Mouse (Mus musculus) c-Kit-positive CD71-positive TER-119-positive erythroid progenitor cells, embryonic 14.5 days (primary cell): Measurements from ENCODE around the gene Mars.

Experiments used
- DNase-seq: peaks from one replicate; pipeline ENCODE4 v3.0.0-alpha.2; 2013; ENCODE audit warnings: low spot score

Mars gene

GRCm38 (mm10) chr10:127287271-127287935 lies 24.2 kb downstream of the Mars start:
- no peak for DNase-seq

GRCm38 (mm10) chr10:127286730-127287129 lies 24.9 kb downstream of the Mars start:
- no peak for DNase-seq

GRCm38 (mm10) chr10:127286194-127286593 lies 25.4 kb downstream of the Mars start:
- DNase-seq, result no peak

- DNase-seq, result no peak
Observed at GRCm38 (mm10) chr10:127285644-127286043, 25.9 kb downstream of the Mars start.

- no peak for DNase-seq
Observed at GRCm38 (mm10) chr10:127284724-127285500, 26.7 kb downstream of the Mars start.

GRCm38 (mm10) chr10:127284105-127284622 lies 27.4 kb downstream of the Mars start:
- DNase-seq, result no peak

- DNase-seq, result no peak
Observed at GRCm38 (mm10) chr10:127282620-127283215, 28.9 kb downstream of the Mars start.

- no peak for DNase-seq
Observed at GRCm38 (mm10) chr10:127281316-127281715, 30.3 kb downstream of the Mars start.

- DNase-seq, result no peak
Observed at GRCm38 (mm10) chr10:127279730-127280129, 31.9 kb downstream of the Mars start.

GRCm38 (mm10) chr10:127274261-127275022 lies 37.1 kb downstream of the Mars start:
- DNase-seq, result no peak

- DNase-seq, result no peak
Observed at GRCm38 (mm10) chr10:127272371-127272770, 39.2 kb downstream of the Mars start.

GRCm38 (mm10) chr10:127269884-127270283 lies 41.7 kb downstream of the Mars start:
- no peak for DNase-seq

GRCm38 (mm10) chr10:127269036-127269435 lies 42.5 kb downstream of the Mars start:
- DNase-seq, result no peak

- no peak for DNase-seq
Observed at GRCm38 (mm10) chr10:127268401-127268800, 43.2 kb downstream of the Mars start.

GRCm38 (mm10) chr10:127267318-127267717 lies 44.3 kb downstream of the Mars start:
- no peak for DNase-seq

- peak; percentile 91 for DNase-seq
Observed at GRCm38 (mm10) chr10:127266112-127267091, 45.2 kb downstream of the Mars start, which contains the start of gene Dctn2. Dctn2 (plus strand) TSS chr10:127266368.

GRCm38 (mm10) chr10:127265727-127266111 lies 45.9 kb downstream of the Mars start:
- DNase-seq, result no peak

- DNase-seq, result no peak
Observed at GRCm38 (mm10) chr10:127264971-127265370, 46.6 kb downstream of the Mars start.

- no peak for DNase-seq
Observed at GRCm38 (mm10) chr10:127264336-127264735, 47.2 kb downstream of the Mars start.

- no peak for DNase-seq
Observed at GRCm38 (mm10) chr10:127263631-127264030, 48.0 kb downstream of the Mars start.
